Mouse (Mus musculus): ENCODE results near the gene 1700001C19Rik. TPM values are rescaled to one million over a fixed set of nuclear protein-coding genes. Genes with fewer than 3 reads are reported as not detected.

1700001C19Rik gene
- not detected for polyA plus RNA-seq (2012; fragmentation: generic; extraction: Trizol)
- long read RNA-seq, experiment 1: 0 reads
- long read RNA-seq, experiment 2: 0 reads

DNA sequence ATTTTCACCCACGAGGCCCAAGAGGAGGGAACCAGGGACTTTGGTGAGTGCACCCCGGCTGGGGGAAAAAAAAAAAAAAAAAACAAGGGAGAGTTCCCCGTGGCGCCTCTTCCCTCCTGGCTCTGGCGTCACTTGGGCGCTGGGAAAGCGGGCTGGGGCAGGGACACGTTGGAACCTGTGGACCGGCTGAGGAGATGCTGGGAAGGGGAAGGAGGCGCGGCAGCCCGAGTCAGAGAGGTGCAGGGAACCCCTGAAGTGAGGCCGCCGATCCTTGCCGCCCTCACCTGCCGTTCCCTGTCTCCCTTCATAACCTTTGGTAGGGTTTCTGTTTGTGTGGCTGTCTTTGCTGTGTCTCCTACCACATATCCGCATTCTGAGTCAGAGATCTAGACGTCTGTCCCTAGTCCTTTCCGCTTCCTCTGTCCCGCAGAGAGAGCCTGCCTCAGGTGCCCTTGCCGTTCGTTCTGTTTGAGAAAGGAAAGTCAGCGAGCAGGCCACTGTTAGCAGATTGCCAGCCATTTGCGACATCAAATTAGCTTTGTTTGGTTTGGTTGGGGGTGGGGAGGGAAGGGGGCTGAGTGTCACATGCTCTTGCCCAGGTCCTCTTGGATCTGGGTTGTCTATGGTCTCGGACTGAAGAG lies at the start of gene 1700001C19Rik:
Gene 1700001C19Rik (minus strand): TSS at position 470 of the 641 bp plus-strand sequence.
- TF ChIP-seq MYOG (IDR thresholded peaks at IDR 0.05; ENCODE audit: control insufficient read depth, extremely low read depth, insufficient read length) (no peak), MYOD1 (IDR thresholded peaks at IDR 0.05; ENCODE audit: control insufficient read depth, insufficient read length, low read depth) (no peak), MAX (IDR thresholded peaks at IDR 0.05) (no peak), USF1 (IDR thresholded peaks at IDR 0.05; ENCODE audit: low read depth) (no peak), FOSL1 (IDR thresholded peaks at IDR 0.05; ENCODE audit: insufficient read depth, low read length, poor library complexity, severe bottlenecking) (no peak), CEBPB (IDR thresholded peaks at IDR 0.05; ENCODE audit: low read depth) (no peak), CTCF (IDR thresholded peaks at IDR 0.05; ENCODE audit: control insufficient read depth, insufficient read depth, insufficient read length) (no peak)
- peak within 1 kb of the TSS; percentile 11 for H3K4me3 ChIP-seq (ENCODE audit: insufficient read depth, poor library complexity, severe bottlenecking)
- peaks cover 22% of the 10 kb centered on the region for H3K27me3 ChIP-seq (ENCODE audit: control insufficient read depth, insufficient read depth, insufficient read length)
- no peaks in the 10 kb centered on the region for H3K79me2 ChIP-seq (ENCODE audit: control insufficient read depth, insufficient read depth)
- no peaks in the 10 kb centered on the region for H3K36me3 ChIP-seq (ENCODE audit: control insufficient read depth, insufficient read depth)
- no peaks in the 10 kb centered on the region for H3K79me3 ChIP-seq (ENCODE audit: low read depth)
- H3ac ChIP-seq (ENCODE audit: control insufficient read depth, insufficient read length, low read depth): peak within 1 kb of the TSS; percentile 2

DNA sequence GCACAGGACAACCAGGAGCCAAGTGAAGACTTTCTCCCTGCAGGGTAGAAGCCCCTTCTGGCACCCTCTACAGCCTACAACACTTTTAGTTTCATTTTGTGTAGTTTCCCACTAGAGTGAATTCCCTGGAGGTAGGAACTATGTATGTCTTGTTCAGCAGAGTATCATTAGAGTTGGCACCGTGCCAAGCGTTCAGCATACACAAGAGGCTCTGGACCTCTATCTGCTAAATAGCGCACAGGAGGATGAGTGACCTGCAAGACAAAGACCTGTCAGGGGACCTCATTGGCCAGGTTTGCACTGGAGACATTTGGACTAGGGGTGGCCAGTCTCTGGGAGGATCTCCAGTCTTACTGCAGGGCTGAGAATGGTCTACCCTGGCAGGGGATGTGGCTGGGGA lies 48.6 kb upstream of the 1700001C19Rik start:
- Histone ChIP-seq H3K36me3 (ENCODE audit: control insufficient read depth, insufficient read depth) (peaks cover 20% of the 10 kb centered on the region), H3ac (ENCODE audit: control insufficient read depth, insufficient read length, low read depth) (no peak overlapping the region), H3K79me3 (ENCODE audit: low read depth) (no peaks in the 10 kb centered on the region), H3K79me2 (ENCODE audit: control insufficient read depth, insufficient read depth) (no peaks in the 10 kb centered on the region), H3K27me3 (ENCODE audit: control insufficient read depth, insufficient read depth, insufficient read length) (no peaks in the 10 kb centered on the region), H3K4me3 (ENCODE audit: insufficient read depth, poor library complexity, severe bottlenecking) (no peak overlapping the region)
- TF ChIP-seq FOSL1 (IDR thresholded peaks at IDR 0.05; ENCODE audit: insufficient read depth, low read length, poor library complexity, severe bottlenecking): no peak
- no peak for TF ChIP-seq MYOD1 (IDR thresholded peaks at IDR 0.05; ENCODE audit: control insufficient read depth, insufficient read length, low read depth)
- no peak for TF ChIP-seq CTCF (IDR thresholded peaks at IDR 0.05; ENCODE audit: control insufficient read depth, insufficient read depth, insufficient read length)
- TF ChIP-seq CEBPB (IDR thresholded peaks at IDR 0.05; ENCODE audit: low read depth): no peak
- no peak for TF ChIP-seq USF1 (IDR thresholded peaks at IDR 0.05; ENCODE audit: low read depth)
- no peak for TF ChIP-seq MYOG (IDR thresholded peaks at IDR 0.05; ENCODE audit: control insufficient read depth, extremely low read depth, insufficient read length)
- no peak for TF ChIP-seq MAX (IDR thresholded peaks at IDR 0.05)

DNA sequence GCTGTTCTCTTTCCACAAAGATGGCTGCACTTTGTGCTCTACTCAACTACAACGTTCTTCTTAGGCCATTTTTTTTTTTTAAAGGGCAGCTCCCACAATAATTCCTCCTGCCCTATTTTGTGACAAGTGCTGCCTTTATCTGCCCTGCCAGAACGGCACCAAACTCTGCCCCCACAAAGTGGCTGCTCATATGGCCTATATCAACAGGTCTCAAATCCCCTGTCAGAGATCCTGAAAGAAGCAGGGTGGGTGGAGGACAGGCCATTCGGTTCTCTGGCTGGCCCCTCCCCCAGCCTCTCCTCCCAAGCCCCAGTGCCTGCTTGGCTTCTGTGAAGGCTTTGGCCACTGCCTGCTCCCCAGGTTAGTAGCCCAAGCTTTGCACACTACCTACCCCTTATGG lies 47.8 kb upstream of the 1700001C19Rik start:
- H3K36me3 ChIP-seq (ENCODE audit: control insufficient read depth, insufficient read depth): peaks cover 15% of the 10 kb centered on the region
- H3K27me3 ChIP-seq (ENCODE audit: control insufficient read depth, insufficient read depth, insufficient read length): no peaks in the 10 kb centered on the region
- TF ChIP-seq MAX (IDR thresholded peaks at IDR 0.05) (no peak), MYOG (IDR thresholded peaks at IDR 0.05; ENCODE audit: control insufficient read depth, extremely low read depth, insufficient read length) (no peak), USF1 (IDR thresholded peaks at IDR 0.05; ENCODE audit: low read depth) (no peak), FOSL1 (IDR thresholded peaks at IDR 0.05; ENCODE audit: insufficient read depth, low read length, poor library complexity, severe bottlenecking) (no peak), MYOD1 (IDR thresholded peaks at IDR 0.05; ENCODE audit: control insufficient read depth, insufficient read length, low read depth) (no peak), CTCF (IDR thresholded peaks at IDR 0.05; ENCODE audit: control insufficient read depth, insufficient read depth, insufficient read length) (no peak), CEBPB (IDR thresholded peaks at IDR 0.05; ENCODE audit: low read depth) (no peak)
- no peak overlapping the region for H3ac ChIP-seq (ENCODE audit: control insufficient read depth, insufficient read length, low read depth)
- no peak overlapping the region for H3K4me3 ChIP-seq (ENCODE audit: insufficient read depth, poor library complexity, severe bottlenecking)
- H3K79me2 ChIP-seq (ENCODE audit: control insufficient read depth, insufficient read depth): no peaks in the 10 kb centered on the region
- H3K79me3 ChIP-seq (ENCODE audit: low read depth): no peaks in the 10 kb centered on the region

DNA sequence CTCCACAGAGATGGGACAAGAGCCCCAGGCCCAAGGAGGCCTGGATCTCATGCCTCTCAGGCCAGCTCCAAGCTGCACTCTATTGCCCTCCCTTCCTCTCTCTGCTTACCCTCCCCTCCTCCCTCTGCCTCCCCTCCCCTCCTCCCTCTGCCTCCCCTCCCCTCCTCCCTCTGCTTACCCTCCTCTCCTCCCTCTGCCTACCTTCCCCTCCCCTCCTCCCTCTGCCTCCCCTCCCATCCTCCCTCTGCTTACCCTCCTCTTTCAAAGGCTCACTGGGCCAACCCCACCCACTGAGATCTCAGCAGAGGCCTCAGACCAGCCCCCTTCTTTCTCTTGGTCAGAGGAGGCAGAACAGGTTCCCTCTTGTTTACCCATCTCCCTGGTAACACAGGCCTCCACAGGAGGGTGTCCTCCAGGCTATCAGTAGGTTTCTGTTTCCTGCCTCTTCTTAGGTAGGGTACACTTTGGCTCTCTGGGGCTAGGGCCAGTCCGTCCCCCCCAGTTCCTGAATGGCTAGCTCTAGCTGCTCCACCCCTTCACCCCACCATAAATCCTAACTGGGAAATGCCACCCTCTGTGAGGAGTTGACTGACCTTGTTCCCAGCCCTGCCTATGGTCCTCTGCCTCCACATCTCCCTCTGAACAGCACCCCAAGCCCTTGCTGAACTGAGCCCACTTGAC lies 47.2 kb upstream of the 1700001C19Rik start:
- no peaks in the 10 kb centered on the region for H3K79me2 ChIP-seq (ENCODE audit: control insufficient read depth, insufficient read depth)
- TF ChIP-seq USF1 (IDR thresholded peaks at IDR 0.05; ENCODE audit: low read depth) (no peak), CEBPB (IDR thresholded peaks at IDR 0.05; ENCODE audit: low read depth) (no peak), CTCF (IDR thresholded peaks at IDR 0.05; ENCODE audit: control insufficient read depth, insufficient read depth, insufficient read length) (no peak)

DNA sequence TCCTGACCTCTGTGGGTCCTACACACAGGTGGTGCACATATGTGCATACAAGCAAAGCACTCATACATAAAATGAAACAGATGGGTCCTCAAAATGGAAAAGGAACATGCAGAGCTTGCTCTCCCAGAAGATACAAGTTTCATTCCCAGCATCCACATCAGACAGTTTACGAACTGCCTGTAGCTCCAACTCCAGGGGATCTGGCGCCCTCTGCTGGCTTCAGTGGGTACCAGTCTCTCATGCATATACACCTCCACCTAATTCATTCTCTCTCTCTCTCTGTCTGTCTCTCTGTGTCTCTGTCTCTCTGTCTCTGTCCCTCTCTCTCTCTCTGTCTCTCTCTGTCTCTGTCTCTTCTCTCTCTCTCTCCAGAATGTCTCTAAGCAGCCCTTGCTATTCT lies 45.2 kb upstream of the 1700001C19Rik start:
- Histone ChIP-seq H3K79me3 (ENCODE audit: low read depth) (no peaks in the 10 kb centered on the region), H3K27me3 (ENCODE audit: control insufficient read depth, insufficient read depth, insufficient read length) (no peaks in the 10 kb centered on the region), H3ac (ENCODE audit: control insufficient read depth, insufficient read length, low read depth) (no peak overlapping the region), H3K4me3 (ENCODE audit: insufficient read depth, poor library complexity, severe bottlenecking) (no peak overlapping the region), H3K79me2 (ENCODE audit: control insufficient read depth, insufficient read depth) (no peaks in the 10 kb centered on the region), H3K36me3 (ENCODE audit: control insufficient read depth, insufficient read depth) (no peaks in the 10 kb centered on the region)
- no peak for TF ChIP-seq CEBPB (IDR thresholded peaks at IDR 0.05; ENCODE audit: low read depth)
- TF ChIP-seq USF1 (IDR thresholded peaks at IDR 0.05; ENCODE audit: low read depth): no peak
- peak; percentile 57 for TF ChIP-seq CTCF (IDR thresholded peaks at IDR 0.05; ENCODE audit: control insufficient read depth, insufficient read depth, insufficient read length)
- TF ChIP-seq MYOG (IDR thresholded peaks at IDR 0.05; ENCODE audit: control insufficient read depth, extremely low read depth, insufficient read length): no peak
- TF ChIP-seq FOSL1 (IDR thresholded peaks at IDR 0.05; ENCODE audit: insufficient read depth, low read length, poor library complexity, severe bottlenecking): no peak
- no peak for TF ChIP-seq MAX (IDR thresholded peaks at IDR 0.05)

More for the DNA sequence above, 47.2 kb upstream of the 1700001C19Rik start:
- Histone ChIP-seq H3K4me3 (ENCODE audit: insufficient read depth, poor library complexity, severe bottlenecking) (no peak overlapping the region), H3K36me3 (ENCODE audit: control insufficient read depth, insufficient read depth) (peaks cover 10% of the 10 kb centered on the region), H3K27me3 (ENCODE audit: control insufficient read depth, insufficient read depth, insufficient read length) (no peaks in the 10 kb centered on the region), H3K79me3 (ENCODE audit: low read depth) (no peaks in the 10 kb centered on the region), H3ac (ENCODE audit: control insufficient read depth, insufficient read length, low read depth) (no peak overlapping the region)
